Mouse (Mus musculus) bone marrow, adult 2 months (tissue): Measurements from ENCODE around the gene Cad.

Experiments used
- CTCF ChIP-seq: fragments of 200-500 bp; IDR thresholded peaks from 2 replicates; pipeline ENCODE4 v1.5.1; 2011; ENCODE audit warnings: low read length, control low read depth; ENCODE audit not compliant: control insufficient read depth, insufficient read depth
- POLR2A ChIP-seq: fragments of 200-500 bp; IDR thresholded peaks from 2 replicates; pipeline ENCODE4 v1.6.1; 2011; ENCODE audit warnings: low read depth, mild to moderate bottlenecking, control low read depth, low read length, borderline replicate concordance; ENCODE audit not compliant: control insufficient read depth

- TF ChIP-seq POLR2A (no peak), CTCF (no peak)
These were observed 19.9 kb upstream of the Cad start for GRCm38 (mm10) chr5:31034669-31035068.
